Mouse (Mus musculus) mesoderm, embryonic 11.5 days (tissue): ENCODE data around the gene Arpc1b.
"Not testable (repeated sequence)": the region's sequence is repeated elsewhere in the genome, so short reads cannot be mapped to it uniquely, and the experiment has no call there.

Source experiments
- DNase-seq: peaks from one replicate; pipeline ENCODE4 v3.0.0-alpha.2; 2012; ENCODE audit warnings: low read depth, low spot score

The Arpc1b gene

GRCm38 (mm10) chr5:145113416-145113815 is 599 bp upstream of the Arpc1b start:
- DNase-seq = no peak

- no peak for DNase-seq
Measured at GRCm38 (mm10) chr5:145114606-145115473, 825 bp downstream of the Arpc1b start.

GRCm38 (mm10) chr5:145115736-145116135 is 1.7 kb downstream of the Arpc1b start:
- DNase-seq = no peak

GRCm38 (mm10) chr5:145116316-145116715 is 2.3 kb downstream of the Arpc1b start:
- DNase-seq = no peak

- DNase-seq = peak; percentile 67
Measured at GRCm38 (mm10) chr5:145116916-145117315, 2.9 kb downstream of the Arpc1b start.

- no peak for DNase-seq
Measured at GRCm38 (mm10) chr5:145118005-145118404, 4.0 kb downstream of the Arpc1b start.

- DNase-seq = no peak
Measured at GRCm38 (mm10) chr5:145118461-145118860, 4.4 kb downstream of the Arpc1b start.

GRCm38 (mm10) chr5:145119385-145119784 is 5.4 kb downstream of the Arpc1b start:
- DNase-seq = no peak

GRCm38 (mm10) chr5:145120921-145121320 is 6.9 kb downstream of the Arpc1b start:
- DNase-seq = no peak

GRCm38 (mm10) chr5:145123396-145123795 is 9.4 kb downstream of the Arpc1b start:
- no peak for DNase-seq

- DNase-seq = no peak
Measured at GRCm38 (mm10) chr5:145126580-145126979, 12.6 kb downstream of the Arpc1b start.

- no peak for DNase-seq
Measured at GRCm38 (mm10) chr5:145129124-145129523, 15.1 kb downstream of the Arpc1b start.

GRCm38 (mm10) chr5:145129773-145130172 is 15.8 kb downstream of the Arpc1b start:
- DNase-seq = not testable (repeated sequence)

- no peak for DNase-seq
Measured at GRCm38 (mm10) chr5:145130191-145130590, 16.2 kb downstream of the Arpc1b start.

- no peak for DNase-seq
Measured at GRCm38 (mm10) chr5:145130995-145131394, 17.0 kb downstream of the Arpc1b start.

GRCm38 (mm10) chr5:145133275-145133674 is 19.3 kb downstream of the Arpc1b start:
- DNase-seq = not testable (repeated sequence)

- DNase-seq = no peak
Measured at GRCm38 (mm10) chr5:145138836-145139235, 24.8 kb downstream of the Arpc1b start.

- DNase-seq = peak; percentile 92
Measured at GRCm38 (mm10) chr5:145139571-145140519, 25.8 kb downstream of the Arpc1b start, which contains the start of the genes Pdap1 and Bud31. Gene Pdap1 (minus strand): TSS chr5:145140238. Gene Bud31 (plus strand): TSS chr5:145140362.

GRCm38 (mm10) chr5:145140611-145141010 is 26.6 kb downstream of the Arpc1b start:
- no peak for DNase-seq

GRCm38 (mm10) chr5:145147748-145148147 is 33.7 kb downstream of the Arpc1b start:
- DNase-seq = no peak

GRCm38 (mm10) chr5:145149294-145149693 is 35.3 kb downstream of the Arpc1b start:
- DNase-seq = no peak

GRCm38 (mm10) chr5:145152690-145153089 is 38.7 kb downstream of the Arpc1b start:
- no peak for DNase-seq
